Mouse (Mus musculus) spleen, postnatal 4 days (tissue): ENCODE measurements around the gene Tmem63a.

Source experiments
- DNase-seq, 2 experiments: peaks; one replicate each; pipeline ENCODE4 v3.0.0; 2022; ENCODE audit warnings: low spot score in 2 of 2

Gene Tmem63a

DNA sequence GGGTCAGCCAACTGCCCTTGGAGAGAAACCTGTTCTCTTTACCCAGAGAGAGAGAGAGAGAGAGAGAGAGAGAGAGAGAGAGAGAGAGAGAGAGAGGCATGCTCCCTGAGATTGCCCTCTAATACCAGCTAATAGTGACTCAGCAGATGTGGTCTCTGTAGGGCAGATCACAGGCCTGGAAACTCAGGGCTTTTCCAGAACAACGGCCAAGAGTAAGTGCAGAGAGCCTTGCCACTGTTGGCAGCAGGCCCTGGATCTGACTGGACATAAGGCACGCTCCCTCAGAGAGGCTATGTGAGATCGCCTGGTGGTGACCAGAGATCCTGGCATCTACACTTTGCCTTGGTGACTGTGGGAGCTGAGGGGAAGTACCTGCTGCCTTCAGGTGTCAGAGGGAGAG lies 67.6 kb downstream of the Tmem63a start:
- peak in 1 of 2 experiments; percentile 45 for DNase-seq

DNA sequence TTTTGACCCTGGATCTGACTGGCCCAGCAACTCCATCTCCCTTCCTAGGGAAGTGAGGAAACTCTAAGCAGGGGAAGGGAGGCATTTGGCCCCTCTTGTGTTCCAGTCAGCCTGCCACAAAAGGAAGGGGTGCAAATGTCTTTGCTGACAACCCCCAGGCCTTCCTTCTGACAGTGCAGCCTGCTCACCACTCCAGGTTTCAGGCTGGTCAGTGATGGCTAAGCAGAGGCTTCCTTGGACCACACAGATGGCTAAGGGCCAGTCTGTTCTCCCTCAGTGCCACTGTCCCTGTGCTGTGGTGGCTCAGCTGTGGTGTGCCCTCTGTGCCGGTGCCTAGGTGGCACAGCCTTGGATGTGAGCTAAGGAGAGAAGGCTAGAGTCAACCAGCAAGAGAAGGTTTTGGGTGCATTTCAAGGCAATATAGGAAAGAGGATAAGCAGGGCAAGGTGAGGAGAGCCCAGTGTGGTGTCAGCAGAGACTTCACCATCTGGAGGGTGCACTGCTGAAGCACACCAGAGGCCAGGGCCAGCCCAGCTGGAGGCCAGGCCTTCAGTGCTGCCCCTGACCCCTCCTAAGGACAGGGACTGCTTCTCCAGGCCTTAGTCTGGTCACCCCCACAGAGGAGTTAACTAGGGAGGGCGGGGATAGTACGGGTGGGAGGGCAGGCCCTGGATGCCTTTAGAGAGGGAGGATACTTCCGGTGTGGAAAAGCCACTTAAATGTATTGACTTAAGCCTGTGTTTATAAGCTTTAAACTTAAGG lies 68.2 kb downstream of the Tmem63a start:
- DNase-seq: peak in 1 of 2 experiments; percentile 53

DNA sequence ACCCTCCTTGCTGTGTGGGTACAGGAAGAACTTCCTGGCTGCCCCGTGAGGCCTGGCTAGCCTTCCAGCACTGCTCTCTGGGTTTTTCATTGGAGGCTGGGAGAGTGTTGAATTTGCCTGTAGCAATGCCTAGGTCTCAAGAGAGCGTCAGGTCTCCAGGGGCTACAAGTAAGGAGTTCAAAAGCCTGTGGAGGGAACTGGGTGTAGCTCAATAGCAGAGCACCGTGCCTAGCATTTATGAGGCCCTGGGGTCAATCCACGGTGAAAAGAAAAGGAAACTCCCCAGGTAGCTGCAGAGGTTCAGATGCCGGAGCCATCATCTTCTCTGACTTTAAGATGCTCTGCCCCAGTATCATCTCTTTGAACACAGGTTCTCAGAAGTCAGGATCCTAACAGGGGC lies 69.5 kb downstream of the Tmem63a start:
- DNase-seq: no peak

DNA sequence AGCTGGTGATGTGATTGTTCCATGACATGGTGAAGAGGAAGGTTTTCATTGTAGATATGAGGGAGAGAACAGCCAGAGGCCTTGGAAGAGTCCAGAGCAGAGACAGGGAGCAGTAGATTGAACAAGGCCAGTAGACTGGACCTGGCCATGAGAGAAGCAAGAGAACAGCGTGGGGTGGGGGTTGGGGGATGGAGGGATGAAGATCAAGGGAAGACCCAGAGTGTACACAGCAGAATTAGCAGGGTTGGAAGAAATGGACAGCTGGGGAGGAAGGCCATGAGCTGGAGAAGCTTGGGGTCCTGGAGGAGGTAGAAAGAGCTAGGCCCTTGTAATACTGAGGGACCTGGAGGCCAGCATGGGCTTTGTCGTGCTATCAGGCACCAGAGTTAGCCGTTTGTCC lies 70.3 kb downstream of the Tmem63a start:
- DNase-seq: peak in 1 of 2 experiments; percentile 48

DNA sequence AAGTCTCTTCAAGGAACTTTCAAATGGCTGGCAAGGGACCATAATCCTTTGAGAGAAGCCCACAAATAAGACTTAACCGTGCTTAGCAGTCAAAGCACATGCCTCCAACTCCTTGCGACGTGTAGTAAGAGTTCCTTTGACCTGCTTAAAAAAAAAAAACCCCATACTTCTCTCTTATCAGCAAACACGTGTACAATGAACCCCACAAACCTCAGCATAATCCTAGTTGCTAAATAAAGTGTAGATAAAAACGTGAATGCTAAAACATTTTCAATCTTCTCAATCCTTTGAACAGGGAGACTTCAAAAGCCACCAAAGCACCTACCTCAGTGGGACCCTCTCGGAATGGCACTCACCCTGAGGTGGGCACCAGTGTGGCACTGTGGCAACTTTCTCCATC lies 71.3 kb downstream of the Tmem63a start:
- DNase-seq: no peak

DNA sequence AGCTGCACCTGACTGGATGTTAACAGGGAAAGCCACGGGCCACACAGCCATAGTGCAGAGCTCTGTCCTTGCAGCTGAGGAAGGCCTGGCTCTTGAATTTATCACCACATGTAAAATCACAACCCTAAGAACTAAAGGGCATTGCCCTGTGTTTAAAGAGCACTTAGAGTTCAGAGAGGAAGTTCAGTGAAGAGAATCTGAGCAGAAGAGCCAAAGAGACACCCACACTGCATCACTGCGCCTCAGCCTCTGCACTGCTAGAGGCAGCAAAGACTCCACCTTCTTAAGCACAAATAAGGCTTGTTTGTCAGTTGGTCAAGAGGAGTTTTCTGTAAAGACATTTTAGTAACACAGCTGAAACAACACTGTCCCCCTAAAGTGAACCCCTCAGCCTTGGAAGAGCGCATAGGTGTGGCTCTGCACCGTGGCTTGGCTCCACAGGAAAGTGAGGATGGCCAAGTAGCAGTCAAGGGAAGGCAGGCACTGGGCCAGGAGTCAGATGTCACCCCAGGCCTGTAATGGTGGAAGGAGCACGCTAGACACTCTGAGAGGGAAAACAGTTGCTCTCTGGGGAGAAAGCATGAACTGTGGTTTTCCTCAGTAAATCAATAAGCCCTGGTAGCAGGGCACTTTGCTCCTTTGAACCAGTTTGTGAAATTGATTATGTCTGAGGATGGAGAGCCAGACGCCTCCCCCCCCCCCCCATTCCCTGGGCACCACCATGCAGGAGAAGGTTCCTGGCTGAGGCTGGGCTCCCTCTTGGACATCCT lies 72.8 kb downstream of the Tmem63a start:
- DNase-seq: peak in 1 of 2 experiments; percentile 58

DNA sequence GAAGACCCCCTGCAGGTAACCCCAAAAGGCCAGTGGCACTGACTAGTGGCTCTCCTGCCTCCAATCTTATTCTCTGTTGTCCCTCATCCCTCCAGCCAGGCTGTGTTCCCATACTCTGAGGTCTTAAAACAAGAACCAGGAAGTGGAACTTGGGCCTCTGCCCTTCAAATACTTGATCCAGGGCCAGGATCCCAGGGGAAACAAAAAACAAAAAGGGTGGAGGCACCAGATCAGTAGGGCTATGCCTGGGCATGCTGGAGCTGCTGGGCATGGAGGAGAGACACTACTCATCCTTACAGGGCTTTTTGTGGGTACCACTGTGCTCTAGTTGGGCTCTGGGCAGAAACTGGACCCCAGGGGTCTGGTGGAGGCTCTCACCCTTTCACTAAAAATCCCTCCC lies 73.4 kb downstream of the Tmem63a start:
- DNase-seq: peak in 1 of 2 experiments; percentile 56

DNA sequence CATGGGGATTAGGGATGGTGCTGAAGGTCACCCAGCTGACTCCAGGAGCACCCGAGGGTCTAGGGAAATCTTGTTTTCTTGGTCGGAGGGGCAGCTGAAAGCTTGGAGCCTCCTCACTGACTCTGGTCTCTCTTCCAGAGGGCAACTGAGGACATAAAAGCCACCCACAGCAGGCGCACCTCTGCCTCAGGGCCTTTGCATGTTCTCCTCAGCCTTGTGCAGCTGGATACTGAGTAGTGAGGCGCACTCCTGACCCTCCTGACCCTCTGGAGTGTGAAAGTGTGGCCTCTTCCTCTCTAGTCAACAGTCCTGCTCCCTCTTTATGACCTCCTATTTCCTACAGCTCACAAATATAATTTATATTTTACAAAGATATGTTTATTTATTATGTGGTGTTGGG lies 73.9 kb downstream of the Tmem63a start:
- DNase-seq: peak in 1 of 2 experiments; percentile 56

DNA sequence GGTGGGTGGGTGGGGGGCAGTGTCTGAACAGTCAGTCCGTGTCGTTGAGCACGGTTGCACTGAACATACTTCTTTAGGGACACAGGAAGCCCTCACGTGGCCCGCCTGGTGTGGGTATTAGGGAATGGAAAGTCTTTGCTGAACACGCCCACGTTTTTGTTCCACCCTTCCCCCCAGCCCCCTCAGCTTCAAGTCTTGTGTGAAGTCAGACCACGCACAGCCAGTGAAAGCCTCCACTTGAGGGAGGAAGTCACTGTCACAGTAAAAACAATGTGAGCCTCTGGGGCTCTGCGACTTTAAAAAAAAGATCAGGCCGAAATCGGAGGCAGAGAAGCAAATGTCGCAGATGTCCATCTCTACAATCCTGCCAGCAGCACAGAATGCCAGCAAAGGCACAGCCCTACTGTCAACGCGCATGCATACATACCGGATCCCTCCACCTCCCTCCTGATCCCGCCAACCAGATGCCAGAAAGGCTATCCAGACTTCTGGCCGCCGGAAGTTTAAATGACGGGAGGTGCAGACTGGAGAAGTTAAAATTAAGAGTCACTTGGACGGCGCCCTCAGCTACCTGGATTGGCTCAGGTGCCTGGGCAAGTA lies 74.5 kb downstream of the Tmem63a start:
- peak; percentile 45 to 65 for DNase-seq

DNA sequence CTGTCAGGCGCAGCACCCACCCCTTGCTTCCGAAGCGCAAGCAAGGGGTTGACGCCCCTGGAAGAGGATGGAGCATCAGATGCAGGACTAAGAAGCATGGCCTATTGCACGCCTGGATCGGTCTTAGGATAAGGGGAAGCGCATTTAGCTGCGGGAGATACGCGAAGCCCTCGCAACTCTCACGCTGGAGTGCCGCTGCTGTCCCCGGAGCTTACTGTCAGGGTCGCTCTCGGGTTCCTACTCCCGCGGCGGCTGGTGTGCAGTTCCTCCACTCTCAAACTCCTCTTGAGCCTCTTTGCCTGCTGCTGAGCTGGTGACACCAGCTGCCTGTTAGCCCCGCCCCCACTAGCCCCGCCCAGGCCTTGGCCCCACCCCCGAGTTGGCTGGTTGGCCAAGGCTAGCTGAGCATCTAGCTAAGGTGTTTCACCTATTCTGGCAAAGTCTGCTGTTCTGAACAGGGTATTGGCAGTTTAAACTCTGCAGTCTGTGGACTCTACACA lies 75.1 kb downstream of the Tmem63a start:
- DNase-seq: peak; percentile 79 to 91

DNA sequence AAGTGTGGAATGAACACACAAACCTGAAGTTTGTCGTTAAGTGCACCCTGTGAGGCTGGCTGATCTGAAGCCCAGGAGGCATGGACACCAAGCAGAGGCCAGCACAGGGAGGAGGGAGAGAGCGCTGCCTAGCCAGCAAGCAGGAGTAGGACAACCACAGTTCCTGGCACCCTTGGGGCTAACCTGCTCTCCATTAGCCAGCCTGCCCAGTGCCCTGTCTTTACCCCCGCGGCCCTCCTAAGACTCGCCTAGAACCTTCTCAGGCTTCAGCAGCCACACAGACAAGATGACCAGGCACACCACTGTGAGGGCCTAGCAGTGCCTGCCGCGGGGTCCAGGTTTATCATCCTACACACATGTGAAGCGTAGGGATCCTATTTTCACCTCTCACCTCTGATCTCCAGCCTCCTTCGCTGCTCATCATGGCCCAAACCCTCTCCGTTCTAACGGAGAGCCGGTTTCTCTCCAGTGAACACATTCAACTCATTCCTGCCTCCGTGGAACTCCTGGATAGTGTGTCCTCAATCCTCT lies 75.8 kb downstream of the Tmem63a start:
- DNase-seq: peak in 1 of 2 experiments; percentile 53

DNA sequence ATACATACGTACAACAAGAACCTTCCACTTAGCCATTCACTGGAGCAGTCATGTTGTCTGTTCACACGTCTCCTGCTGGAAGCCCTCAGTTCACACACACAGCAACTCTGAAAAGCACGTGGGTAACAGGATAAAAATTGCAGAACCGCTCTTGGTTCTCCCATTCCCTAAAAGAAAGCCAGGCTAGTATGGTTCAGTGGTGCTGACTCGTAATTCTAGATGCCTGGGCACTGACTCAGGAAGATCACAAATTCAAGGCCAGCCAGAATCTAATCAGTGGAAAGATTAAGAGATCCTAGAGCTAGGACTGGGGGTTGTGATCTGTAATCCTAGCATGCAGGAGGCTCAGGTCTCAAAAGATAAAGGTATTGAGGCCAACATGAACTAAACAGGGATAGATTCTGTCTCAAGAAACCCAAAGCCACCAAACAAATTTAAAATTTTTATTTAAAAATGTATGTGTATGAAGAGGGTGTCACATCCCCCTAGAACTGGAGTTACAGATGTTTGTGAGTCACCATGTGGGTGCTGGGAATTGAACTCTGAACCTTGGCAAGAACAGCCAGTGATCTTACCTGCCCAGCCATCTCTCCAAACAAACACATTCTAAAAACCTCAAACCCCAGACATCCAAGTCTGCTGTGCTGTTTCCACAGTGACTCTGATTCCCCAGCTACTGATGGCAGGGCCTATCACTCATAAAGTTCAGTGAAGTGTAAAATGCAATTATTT lies 78.8 kb downstream of the Tmem63a start, which contains the start of gene Ephx1:
Ephx1 (minus strand) TSS at position 149 of the 732 bp plus-strand sequence.
- no peak for DNase-seq

DNA sequence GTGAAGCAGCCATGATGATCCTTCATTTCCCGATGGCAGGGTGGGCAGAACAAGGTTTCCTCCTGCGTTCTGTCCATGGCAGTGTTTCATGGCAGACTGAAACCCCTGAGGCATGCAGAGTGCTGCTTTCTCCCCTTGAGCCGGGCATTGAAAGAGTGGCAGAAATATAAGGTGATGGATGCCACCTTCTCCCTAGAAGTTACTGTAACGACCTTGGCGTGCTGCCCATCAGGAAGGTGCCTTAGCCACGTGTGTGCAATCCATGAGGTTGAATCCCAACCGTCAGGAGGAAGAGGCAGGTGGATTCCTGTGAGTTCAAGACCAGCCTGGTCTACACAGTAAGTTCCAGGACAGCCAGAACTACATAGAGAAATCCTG lies 79.3 kb downstream of the Tmem63a start:
- no peak for DNase-seq

DNA sequence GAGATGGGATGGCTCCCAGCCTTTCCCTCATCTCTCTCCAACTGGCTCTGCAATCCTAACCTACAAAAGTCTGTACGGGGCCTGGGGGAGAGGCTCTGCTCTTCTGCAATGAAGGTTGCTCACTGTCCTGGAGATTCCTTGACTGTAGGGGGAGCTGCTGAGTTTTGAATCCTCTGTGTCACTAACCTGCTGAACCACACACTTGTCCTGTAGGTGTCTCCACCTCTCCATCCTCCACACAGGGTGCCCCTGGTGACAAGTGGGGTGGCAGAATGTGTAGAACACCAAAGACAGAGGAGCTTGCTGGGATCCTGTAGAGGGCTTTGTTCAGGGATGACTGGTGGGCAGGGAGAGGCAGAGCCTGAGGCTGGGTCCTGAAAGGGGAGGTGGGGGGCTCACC lies 80.1 kb downstream of the Tmem63a start:
- DNase-seq: peak; percentile 75 to 84
